Mouse (Mus musculus) A20 (cell line): ENCODE data around the gene Phf1.

Experiments used
- DNase-seq: peaks from one replicate; pipeline ENCODE4 v3.0.0-alpha.2; 2011; ENCODE audit warnings: low read depth, low spot score

Gene Phf1

GRCm38 (mm10) chr17:26933885-26934827, 1.3 kb downstream of the Phf1 start:
- DNase-seq: no peak

GRCm38 (mm10) chr17:26935027-26935426, 2.2 kb downstream of the Phf1 start:
- DNase-seq: no peak

- no peak for DNase-seq
These were observed 3.6 kb downstream of the Phf1 start for GRCm38 (mm10) chr17:26936453-26936852.

- DNase-seq: no peak
These were observed 4.3 kb downstream of the Phf1 start for GRCm38 (mm10) chr17:26936921-26937695.

- DNase-seq: peak; percentile 76
These were observed 5.2 kb downstream of the Phf1 start for GRCm38 (mm10) chr17:26937883-26938695.

- DNase-seq: no peak
These were observed 5.9 kb downstream of the Phf1 start for GRCm38 (mm10) chr17:26938731-26939130.

GRCm38 (mm10) chr17:26939178-26939972, 6.5 kb downstream of the Phf1 start, which contains the start of gene Cuta:
Cuta (minus strand) TSS chr17:26939569.
- DNase-seq: peak; percentile 100

GRCm38 (mm10) chr17:26939973-26940300, 7.1 kb downstream of the Phf1 start:
- no peak for DNase-seq

- no peak for DNase-seq
These were observed 8.4 kb downstream of the Phf1 start, which contains the start of gene Syngap1 for GRCm38 (mm10) chr17:26941031-26941789. Syngap1 (plus strand) TSS chr17:26941253.

- DNase-seq: no peak
These were observed 9.2 kb downstream of the Phf1 start for GRCm38 (mm10) chr17:26941841-26942570.

GRCm38 (mm10) chr17:26945824-26946495, 13.1 kb downstream of the Phf1 start:
- no peak for DNase-seq

- DNase-seq: no peak
These were observed 13.7 kb downstream of the Phf1 start for GRCm38 (mm10) chr17:26946567-26946966.

GRCm38 (mm10) chr17:26947231-26948100, 14.6 kb downstream of the Phf1 start:
- no peak for DNase-seq

- peak; percentile 45 for DNase-seq
These were observed 15.6 kb downstream of the Phf1 start for GRCm38 (mm10) chr17:26948316-26949050.

GRCm38 (mm10) chr17:26949051-26949577, 16.3 kb downstream of the Phf1 start:
- DNase-seq: peak; percentile 60

GRCm38 (mm10) chr17:26949866-26950265, 17.0 kb downstream of the Phf1 start:
- no peak for DNase-seq
